Mouse (Mus musculus) heart, embryonic 13.5 days (tissue): ENCODE results near the gene Ankar. TPM values are rescaled to one million over a fixed set of nuclear protein-coding genes. Genes with fewer than 3 reads are reported as not detected.
A peak's percentile ranks its signal among the peaks of the same experiment; 100 is the strongest.

Source experiments
- ATAC-seq: fragments of 200-750 bp; cut with Nextera tagmentation; 2 replicates; pipeline ENCODE4 v1.8.0; 2017; ENCODE audit warnings: moderate TSS enrichment; ENCODE audit not compliant: insufficient number of reproducible peaks, low FRiP score, low TSS enrichment; ENCODE audit errors: extremely low read depth
- H3K27ac ChIP-seq: fragments of 300-500 bp; sonication (generic); replicated peaks from 2 replicates; pipeline ENCODE4 v1.5.1; 2015; ENCODE audit warnings: moderate library complexity, mild to moderate bottlenecking, inconsistent platforms
- H3K27me3 ChIP-seq: fragments of 300-500 bp; sonication (generic); replicated peaks from 2 replicates; pipeline ENCODE4 v1.6.1; 2015; ENCODE audit warnings: mild to moderate bottlenecking, inconsistent platforms
- H3K36me3 ChIP-seq: fragments of 300-500 bp; sonication (generic); 2 replicates; pipeline ENCODE4 v1.6.1; 2015; ENCODE audit warnings: mild to moderate bottlenecking, inconsistent platforms
- H3K4me1 ChIP-seq: fragments of 300-500 bp; sonication (generic); 2 replicates; pipeline ENCODE4 v1.6.1; 2015; ENCODE audit warnings: inconsistent platforms
- H3K4me2 ChIP-seq: fragments of 300-500 bp; sonication (generic); 2 replicates; pipeline ENCODE4 v1.6.1; 2015; ENCODE audit warnings: inconsistent platforms, mild to moderate bottlenecking, moderate library complexity
- H3K4me3 ChIP-seq: fragments of 300-500 bp; sonication (generic); 2 replicates; pipeline ENCODE4 v1.5.1; 2015; ENCODE audit warnings: moderate library complexity, mild to moderate bottlenecking, inconsistent platforms
- H3K9ac ChIP-seq: fragments of 300-500 bp; sonication (generic); 2 replicates; pipeline ENCODE4 v1.6.1; 2015; ENCODE audit warnings: inconsistent platforms, mild to moderate bottlenecking, moderate library complexity
- H3K9me3 ChIP-seq: fragments of 300-500 bp; sonication (generic); 2 replicates; pipeline ENCODE4 v1.6.1; 2016; ENCODE audit warnings: inconsistent platforms
- WGBS: fragments of 180-500 bp; shearing (Covaris S2); methylation state at CpG from one replicate; pipeline ENCODE4 v1.1.7; 2015; ENCODE audit warnings: mixed read lengths; 5-methylcytosine and 5-hydroxymethylcytosine counted together
- polyA plus RNA-seq: library from polyadenylated mRNA; unstranded; fragments of >200 nt; fragmentation: Nextera tagmentation; extraction: Ambion mirVana; gene quantifications from 2 replicates; pipeline ENCODE4 v1.2.1, GENCODE M21; 2015

The Ankar gene
- polyA plus RNA-seq, result not detected in 2 replicates

- no peak within 1 kb of the TSS for H3K27ac ChIP-seq
- H3K4me3 ChIP-seq, result no peak within 1 kb of the TSS
- ATAC-seq, result no peak
- no peaks in the 10 kb centered on the region for H3K4me1 ChIP-seq
- H3K4me2 ChIP-seq, result no peak within 1 kb of the TSS
- H3K9me3 ChIP-seq, result no peaks in the 10 kb centered on the region
- no peaks in the 10 kb centered on the region for H3K27me3 ChIP-seq
- 72% methylated on average over 11 of the region's 11 CpGs for WGBS
- H3K9ac ChIP-seq, result no peak within 1 kb of the TSS
- no peaks in the 10 kb centered on the region for H3K36me3 ChIP-seq
Observed at GRCm38 (mm10) chr1:72700479-72700878, at the start of gene Ankar. Ankar (minus strand) TSS chr1:72700579.

- Histone ChIP-seq H3K36me3 (no peaks in the 10 kb centered on the region), H3K9me3 (no peaks in the 10 kb centered on the region), H3K4me2 (no peak overlapping the region), H3K27ac (no peak overlapping the region), H3K4me1 (no peaks in the 10 kb centered on the region; the same call in 1 of the 2 replicates), H3K9ac (no peak overlapping the region), H3K4me3 (no peak overlapping the region), H3K27me3 (no peaks in the 10 kb centered on the region; the same call in 1 of the 2 replicates)
- ATAC-seq, result no peak
- WGBS, result 63% methylated on average over 7 of the region's 7 CpGs
Observed at GRCm38 (mm10) chr1:72746382-72746781, 46.0 kb upstream of the Ankar start.

- Histone ChIP-seq H3K27me3 (no peaks in the 10 kb centered on the region; the same call in 1 of the 2 replicates), H3K4me2 (no peak overlapping the region), H3K27ac (no peak overlapping the region), H3K4me1 (no peaks in the 10 kb centered on the region; the same call in 1 of the 2 replicates), H3K36me3 (no peaks in the 10 kb centered on the region), H3K9ac (no peak overlapping the region), H3K9me3 (no peaks in the 10 kb centered on the region), H3K4me3 (no peak overlapping the region)
- WGBS, result 75% methylated on average over 8 of the region's 8 CpGs
- ATAC-seq, result no peak
Observed at GRCm38 (mm10) chr1:72744816-72745506, 44.6 kb upstream of the Ankar start.

GRCm38 (mm10) chr1:72741406-72741805 lies 41.0 kb upstream of the Ankar start:
- Histone ChIP-seq H3K9ac (no peak overlapping the region), H3K4me1 (peaks cover 8% of the 10 kb centered on the region), H3K4me2 (no peak overlapping the region), H3K4me3 (no peak overlapping the region), H3K9me3 (no peaks in the 10 kb centered on the region), H3K27ac (no peak overlapping the region), H3K27me3 (peaks cover 5% of the 10 kb centered on the region), H3K36me3 (no peaks in the 10 kb centered on the region)
- 78% methylated on average over 5 of the region's 5 CpGs for WGBS
- ATAC-seq, result no peak

GRCm38 (mm10) chr1:72739681-72740063 lies 39.3 kb upstream of the Ankar start:
- Histone ChIP-seq H3K9me3 (no peaks in the 10 kb centered on the region), H3K27me3 (peaks cover 10% of the 10 kb centered on the region), H3K4me3 (no peak overlapping the region), H3K9ac (no peak overlapping the region), H3K36me3 (no peaks in the 10 kb centered on the region), H3K27ac (no peak overlapping the region), H3K4me2 (no peak overlapping the region), H3K4me1 (peaks cover 13% of the 10 kb centered on the region)
- 75% methylated on average over 10 of the region's 10 CpGs for WGBS
- no peak for ATAC-seq

GRCm38 (mm10) chr1:72738946-72739680 lies 38.7 kb upstream of the Ankar start:
- no peak for ATAC-seq
- Histone ChIP-seq H3K4me1 (peaks cover 13% of the 10 kb centered on the region), H3K9ac (no peak overlapping the region), H3K4me2 (no peak overlapping the region), H3K36me3 (no peaks in the 10 kb centered on the region), H3K9me3 (no peaks in the 10 kb centered on the region), H3K4me3 (no peak overlapping the region), H3K27me3 (peaks cover 10% of the 10 kb centered on the region), H3K27ac (no peak overlapping the region)
- WGBS, result 74% methylated on average over 15 of the region's 15 CpGs

GRCm38 (mm10) chr1:72736397-72737125 lies 36.2 kb upstream of the Ankar start:
- H3K27ac ChIP-seq, result no peak overlapping the region
- ATAC-seq, result no peak

GRCm38 (mm10) chr1:72733191-72733691 lies 32.9 kb upstream of the Ankar start:
- ATAC-seq, result no peak
- Histone ChIP-seq H3K36me3 (no peaks in the 10 kb centered on the region), H3K4me1 (peaks cover 13% of the 10 kb centered on the region), H3K27me3 (peaks cover 21% of the 10 kb centered on the region), H3K4me2 (no peak overlapping the region), H3K4me3 (no peak overlapping the region), H3K9me3 (no peaks in the 10 kb centered on the region), H3K27ac (no peak overlapping the region), H3K9ac (no peak overlapping the region)
- 84% methylated on average over 9 of the region's 9 CpGs for WGBS

More at GRCm38 (mm10) chr1:72736397-72737125, 36.2 kb upstream of the Ankar start:
- Histone ChIP-seq H3K9me3 (no peaks in the 10 kb centered on the region), H3K36me3 (no peaks in the 10 kb centered on the region), H3K4me2 (peak overlapping the region; percentile 17), H3K9ac (no peak overlapping the region), H3K4me3 (no peak overlapping the region), H3K4me1 (peaks cover 13% of the 10 kb centered on the region), H3K27me3 (peaks cover 18% of the 10 kb centered on the region)
- WGBS, result 35% methylated on average over 13 of the region's 13 CpGs

- Histone ChIP-seq H3K9me3 (no peaks in the 10 kb centered on the region), H3K4me3 (no peak overlapping the region), H3K27ac (no peak overlapping the region), H3K9ac (no peak overlapping the region), H3K36me3 (no peaks in the 10 kb centered on the region), H3K27me3 (peaks cover 17% of the 10 kb centered on the region), H3K4me2 (no peak overlapping the region), H3K4me1 (no peaks in the 10 kb centered on the region)
- WGBS, result 80% methylated on average over 10 of the region's 10 CpGs
- no peak for ATAC-seq
Observed at GRCm38 (mm10) chr1:72730126-72730525, 29.7 kb upstream of the Ankar start.

- no peak overlapping the region for H3K4me2 ChIP-seq
- ATAC-seq, result no peak
- no peak overlapping the region for H3K27ac ChIP-seq
- 78% methylated on average over 4 of the region's 4 CpGs for WGBS
- no peak overlapping the region for H3K4me3 ChIP-seq
- peaks cover 13% of the 10 kb centered on the region for H3K27me3 ChIP-seq
- H3K4me1 ChIP-seq, result no peaks in the 10 kb centered on the region
- H3K9me3 ChIP-seq, result no peaks in the 10 kb centered on the region
- H3K9ac ChIP-seq, result no peak overlapping the region
- H3K36me3 ChIP-seq, result no peaks in the 10 kb centered on the region
Observed at GRCm38 (mm10) chr1:72728781-72729180, 28.4 kb upstream of the Ankar start.

GRCm38 (mm10) chr1:72725941-72726340 lies 25.6 kb upstream of the Ankar start:
- WGBS, result 91% methylated on average over 13 of the region's 13 CpGs
- ATAC-seq, result no peak
- peaks cover 7% of the 10 kb centered on the region; the same call in 1 of the 2 replicates for H3K4me1 ChIP-seq
- no peak overlapping the region for H3K9ac ChIP-seq
- H3K27ac ChIP-seq, result no peak overlapping the region
- H3K27me3 ChIP-seq, result 0 out of 2 replicates have a peak, but pooled peaks cover 5% of the 10 kb centered on the region
- H3K4me3 ChIP-seq, result no peak overlapping the region
- H3K36me3 ChIP-seq, result no peaks in the 10 kb centered on the region
- H3K9me3 ChIP-seq, result no peaks in the 10 kb centered on the region
- no peak overlapping the region for H3K4me2 ChIP-seq
